Mouse (Mus musculus) brain, embryonic 14.5 days (tissue): Measurements from ENCODE around the gene Syce2.

Experiments used
- CTCF ChIP-seq: fragments of 200-500 bp; IDR thresholded peaks from 2 replicates; pipeline ENCODE4 v1.5.1; 2012; ENCODE audit warnings: inconsistent platforms, mild to moderate bottlenecking, moderate library complexity, borderline replicate concordance; ENCODE audit not compliant: insufficient read depth, insufficient read length; ENCODE audit errors: extremely low read depth
- POLR2A ChIP-seq: fragments of 200-500 bp; IDR thresholded peaks from 2 replicates; pipeline ENCODE4 v1.6.1; 2012; ENCODE audit warnings: mild to moderate bottlenecking, inconsistent platforms, borderline replicate concordance; ENCODE audit not compliant: poor library complexity, insufficient read depth, insufficient read length, severe bottlenecking; ENCODE audit errors: extremely low read depth

GRCm38 (mm10) chr8:84901071-84901470, 29.2 kb downstream of the Syce2 start:
- TF ChIP-seq CTCF = no peak
- TF ChIP-seq POLR2A = no peak
